Mouse (Mus musculus) cerebellum, adult 8-10 months (tissue): ENCODE measurements around the gene Brd3.

Experiments
- DNase-seq: peaks from one replicate; pipeline ENCODE4 v3.0.0; 2022

Gene Brd3

GRCm38 (mm10) chr2:27469991-27470355 lies 37.5 kb downstream of the Brd3 start:
- DNase-seq: no peak

DNA sequence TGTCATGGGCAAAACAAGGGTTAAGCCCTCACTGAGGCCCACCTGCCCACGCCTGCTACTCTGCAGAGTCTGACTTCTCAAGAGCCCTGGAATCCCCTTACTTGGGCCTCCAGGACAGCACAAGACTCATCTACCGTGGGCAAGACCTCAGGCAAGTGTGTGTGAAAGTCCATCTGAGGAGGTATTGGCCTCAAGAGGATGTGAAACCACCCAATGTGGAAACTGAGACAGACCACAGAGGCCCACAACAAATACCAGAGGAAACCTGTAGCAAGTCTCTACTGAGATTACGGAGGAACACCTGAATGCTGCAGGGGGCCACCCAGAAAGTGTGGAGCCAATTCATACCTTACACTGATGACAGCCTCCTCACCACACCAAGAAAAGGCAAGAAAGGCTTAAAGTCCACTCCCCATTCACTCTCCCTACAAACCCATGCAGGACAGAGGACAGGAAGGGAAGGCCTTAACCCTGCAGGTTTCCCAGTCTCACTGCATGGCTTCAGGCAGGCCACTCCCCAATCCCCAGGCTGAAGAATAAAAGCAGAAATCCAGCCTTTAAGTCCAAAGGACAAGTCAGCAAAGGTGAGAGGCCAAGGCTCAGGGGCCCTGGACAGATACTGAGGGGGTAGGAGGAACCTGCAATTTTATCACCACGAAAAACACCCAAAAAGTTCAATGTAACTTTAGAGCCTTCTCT lies 38.0 kb downstream of the Brd3 start:
- no peak for DNase-seq

- no peak for DNase-seq
These were observed 44.6 kb downstream of the Brd3 start for GRCm38 (mm10) chr2:27462901-27463300.

GRCm38 (mm10) chr2:27461881-27462660 lies 45.4 kb downstream of the Brd3 start:
- DNase-seq: no peak

- no peak for DNase-seq
These were observed 46.8 kb downstream of the Brd3 start for GRCm38 (mm10) chr2:27460651-27461050.

- no peak for DNase-seq
These were observed 47.3 kb downstream of the Brd3 start for GRCm38 (mm10) chr2:27460163-27460562.

GRCm38 (mm10) chr2:27459735-27460134 lies 47.7 kb downstream of the Brd3 start:
- DNase-seq: no peak

DNA sequence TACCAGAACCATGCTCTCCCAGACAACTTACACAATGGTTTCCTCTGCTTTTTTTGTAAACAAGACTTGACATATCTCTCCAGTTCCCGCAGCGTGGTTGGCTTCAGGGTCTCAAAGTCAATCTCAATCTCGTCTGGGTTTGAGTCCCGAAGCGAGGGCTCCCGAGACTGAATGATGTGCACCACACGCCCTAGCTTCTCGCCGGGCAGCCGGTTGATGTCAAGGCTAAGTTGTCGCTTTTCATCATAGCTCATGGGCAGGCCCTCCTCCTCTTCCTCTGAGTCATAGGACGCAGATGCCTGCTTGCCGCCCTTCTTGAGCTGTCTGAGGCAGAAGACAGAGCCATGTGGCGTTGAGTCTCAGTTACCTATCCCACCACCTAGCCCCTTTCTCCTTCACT lies 57.2 kb downstream of the Brd3 start:
- DNase-seq: no peak

DNA sequence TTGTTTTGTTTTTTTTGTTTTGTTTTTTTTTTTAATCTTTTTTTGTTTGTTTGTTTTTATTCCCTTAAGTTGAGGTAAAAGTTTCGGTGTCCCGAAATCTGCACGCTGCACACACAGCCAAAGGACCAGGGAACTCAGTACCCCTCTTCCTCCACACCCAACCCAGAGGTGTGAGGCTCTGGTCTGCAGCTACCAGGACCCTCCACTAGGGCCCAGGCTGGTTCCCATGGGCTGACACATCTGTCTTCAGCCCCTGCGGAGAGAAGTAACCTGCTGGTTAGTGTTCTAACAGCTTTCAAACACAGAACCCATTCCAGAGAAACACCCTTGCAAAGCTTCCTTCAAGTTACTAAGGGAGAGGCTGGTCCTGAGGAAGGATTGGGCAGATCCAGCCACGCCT lies 59.7 kb downstream of the Brd3 start:
- no peak for DNase-seq

GRCm38 (mm10) chr2:27446812-27447211 lies 60.6 kb downstream of the Brd3 start:
- DNase-seq: no peak

DNA sequence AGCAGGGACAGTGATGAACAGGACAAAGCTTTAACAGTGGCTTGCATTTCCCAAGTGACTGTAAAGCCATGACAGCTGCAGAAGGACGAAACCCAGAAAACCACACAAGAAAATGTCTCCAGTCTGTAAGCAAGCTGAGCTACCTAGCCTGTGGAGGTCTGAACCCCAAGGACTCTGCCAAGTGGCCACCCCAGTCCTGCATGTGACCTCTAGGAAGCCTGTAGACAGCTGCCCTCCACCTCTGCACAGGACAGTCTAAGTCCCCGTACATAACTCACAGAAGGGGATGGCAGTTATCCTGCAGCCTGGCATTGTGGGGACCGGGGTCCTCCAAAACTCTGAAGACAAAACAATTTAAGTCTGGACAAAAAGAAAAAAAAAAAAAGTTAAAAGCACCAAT lies 61.6 kb downstream of the Brd3 start:
- no peak for DNase-seq

DNA sequence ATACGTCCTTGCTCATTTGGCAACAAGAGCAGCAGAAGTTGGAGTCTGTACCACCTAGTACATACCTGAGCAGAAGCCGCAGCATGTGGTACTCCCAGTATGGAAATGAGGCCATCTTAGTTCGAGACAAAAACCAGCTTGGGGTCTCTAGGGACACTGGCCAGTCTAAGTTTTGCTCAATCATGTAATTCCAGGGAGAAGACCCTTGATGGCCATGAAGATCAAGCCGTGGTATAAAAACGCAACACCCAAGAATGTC lies 64.1 kb downstream of the Brd3 start:
- DNase-seq: no peak

DNA sequence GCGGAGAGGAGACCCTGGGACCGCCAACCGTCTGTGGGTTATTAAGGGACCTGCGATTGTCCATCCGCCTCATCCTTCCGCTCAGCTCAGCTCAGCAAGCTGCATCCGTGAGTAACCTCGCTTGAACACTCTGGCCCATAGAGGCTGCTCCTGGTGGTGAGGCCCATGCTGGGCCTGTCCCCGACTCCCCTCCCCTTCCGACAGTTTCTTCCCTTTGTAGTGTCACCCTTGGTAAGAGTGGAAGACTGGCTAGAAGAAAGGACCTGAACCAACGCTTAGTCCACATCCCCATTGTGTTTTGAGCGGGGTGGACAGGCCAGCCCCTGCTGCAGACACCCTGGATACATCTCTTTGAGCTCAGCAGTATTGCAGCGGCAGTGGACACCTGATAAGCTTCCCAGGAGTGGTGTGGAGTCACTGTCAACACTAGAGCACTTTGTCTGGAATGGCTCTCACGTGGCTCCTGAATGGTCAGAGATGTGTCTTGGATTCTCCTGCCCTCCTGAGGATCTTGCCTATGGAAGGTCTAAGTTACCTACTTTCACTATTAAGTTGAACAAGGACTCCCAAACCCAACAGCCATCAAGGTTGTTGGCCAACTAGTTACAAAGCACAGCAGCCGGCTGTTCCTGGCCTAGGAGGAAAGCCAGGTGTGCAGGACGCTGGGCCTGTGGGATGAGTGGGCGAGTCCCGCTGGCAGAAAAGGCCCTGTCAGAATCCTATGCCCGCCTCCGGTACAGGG lies 64.6 kb downstream of the Brd3 start:
- DNase-seq: no peak

- peak; percentile 92 for DNase-seq
These were observed 65.4 kb downstream of the Brd3 start, which contains the start of gene Brd3os for GRCm38 (mm10) chr2:27441767-27442707. Gene Brd3os (plus strand): TSS chr2:27442324.

DNA sequence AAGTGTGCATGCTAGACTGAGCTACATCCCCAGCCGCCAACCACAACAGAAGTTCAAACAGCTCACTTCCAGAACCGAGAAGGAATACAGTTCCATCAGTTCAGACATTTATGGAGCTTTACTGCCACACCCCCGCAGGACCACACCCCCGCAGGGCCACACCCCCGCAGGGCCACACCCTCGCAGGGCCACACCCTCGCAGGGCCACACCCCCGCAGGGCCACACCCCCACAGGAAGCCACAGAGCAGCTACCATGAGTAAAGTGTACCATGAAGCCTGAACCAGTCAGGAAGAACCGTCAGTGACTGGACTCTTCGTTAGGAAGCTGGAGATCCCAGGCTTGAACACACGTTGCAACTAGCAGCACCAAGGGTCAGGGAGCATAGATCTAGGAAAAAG lies 69.2 kb downstream of the Brd3 start:
- DNase-seq: no peak

DNA sequence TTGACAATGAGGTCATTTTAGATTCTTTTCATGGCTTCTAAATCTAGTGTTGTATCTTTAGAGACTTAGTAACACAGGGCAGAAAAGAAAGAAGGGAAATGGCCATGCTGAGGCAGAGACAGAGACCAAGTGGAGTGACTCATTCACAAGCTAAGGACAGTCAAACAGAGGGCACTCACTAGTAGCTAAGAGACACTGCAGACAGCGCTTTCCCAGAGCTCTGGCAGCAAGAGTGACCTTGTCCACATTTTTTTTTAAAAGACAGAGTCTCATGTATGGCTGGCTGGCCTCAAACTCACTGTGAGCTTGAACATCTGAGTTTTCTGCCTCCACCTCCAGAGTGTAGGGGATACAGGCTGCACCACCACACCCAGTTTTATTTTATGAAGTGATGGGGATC lies 69.6 kb downstream of the Brd3 start:
- no peak for DNase-seq

GRCm38 (mm10) chr2:27432599-27432998 lies 74.9 kb downstream of the Brd3 start:
- no peak for DNase-seq

DNA sequence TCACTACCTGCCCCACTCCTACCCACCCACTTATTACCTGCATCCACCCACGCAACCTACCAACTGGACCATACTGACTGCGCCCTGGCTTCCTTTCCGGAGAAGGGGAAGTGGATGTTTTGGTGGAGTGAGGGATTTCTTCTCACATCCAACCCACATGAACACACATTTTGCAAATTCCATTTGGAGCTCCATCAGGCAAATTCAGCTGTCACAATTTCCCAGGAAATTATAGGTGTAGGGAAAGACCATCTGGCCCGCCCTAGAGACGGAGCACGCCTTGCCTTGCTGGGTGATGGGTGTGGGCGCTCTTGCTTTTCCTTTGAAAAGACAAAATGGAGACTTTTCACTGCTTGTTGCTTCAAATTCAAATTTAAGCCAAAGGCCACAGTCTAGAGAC lies 76.8 kb downstream of the Brd3 start:
- no peak for DNase-seq

GRCm38 (mm10) chr2:27428071-27428470 lies 79.4 kb downstream of the Brd3 start:
- peak; percentile 82 for DNase-seq

DNA sequence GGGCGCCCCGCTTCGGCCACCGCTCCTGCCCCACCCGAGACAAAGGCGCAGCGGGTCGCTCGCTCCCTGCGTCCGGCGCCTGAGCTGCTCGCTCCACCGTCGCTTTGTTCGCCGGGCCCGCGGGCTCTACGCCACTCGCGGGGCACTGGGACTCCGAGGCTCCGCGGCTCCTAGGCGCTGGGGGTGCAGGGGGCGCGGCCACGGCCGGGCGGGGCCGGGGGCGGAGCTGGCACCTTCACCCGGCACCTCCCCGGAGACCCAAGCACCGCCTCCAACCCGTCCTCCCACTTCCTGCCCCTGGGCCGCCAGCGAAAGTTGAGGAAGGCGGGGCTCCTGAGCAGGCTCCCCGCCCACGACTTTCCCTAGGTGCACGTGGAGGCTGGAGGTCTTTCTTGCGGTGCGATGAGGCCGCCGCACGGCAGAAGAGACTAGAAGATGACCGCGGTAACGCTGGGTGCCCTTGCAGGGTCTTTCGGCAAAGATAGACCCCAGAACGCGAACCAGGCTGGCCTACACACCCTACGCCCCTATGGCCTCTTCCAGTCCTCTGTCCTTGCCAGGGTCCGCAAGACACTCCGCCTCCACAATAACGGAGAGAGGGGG lies 80.5 kb downstream of the Brd3 start, which contains the start of gene Vav2:
Gene Vav2, minus strand, starts transcription at position 179 of the 603 bp plus-strand sequence.
- DNase-seq: peak; percentile 45

GRCm38 (mm10) chr2:27426406-27426854 lies 81.0 kb downstream of the Brd3 start:
- DNase-seq: peak; percentile 27

GRCm38 (mm10) chr2:27425751-27426405 lies 81.6 kb downstream of the Brd3 start:
- DNase-seq: no peak
